Mouse (Mus musculus): Measurements from ENCODE around the gene Acsbg1. TPM values are rescaled to one million over a fixed set of nuclear protein-coding genes. Genes with fewer than 3 reads are reported as not detected.
A peak's percentile ranks its signal among the peaks of the same experiment; 100 is the strongest.
"Not testable (repeated sequence)": the region's sequence is repeated elsewhere in the genome, so short reads cannot be mapped to it uniquely, and the experiment has no call there.

Gene Acsbg1
- polyA plus RNA-seq, 1 experiment from 2014 or later: 14.9 TPM

DNA sequence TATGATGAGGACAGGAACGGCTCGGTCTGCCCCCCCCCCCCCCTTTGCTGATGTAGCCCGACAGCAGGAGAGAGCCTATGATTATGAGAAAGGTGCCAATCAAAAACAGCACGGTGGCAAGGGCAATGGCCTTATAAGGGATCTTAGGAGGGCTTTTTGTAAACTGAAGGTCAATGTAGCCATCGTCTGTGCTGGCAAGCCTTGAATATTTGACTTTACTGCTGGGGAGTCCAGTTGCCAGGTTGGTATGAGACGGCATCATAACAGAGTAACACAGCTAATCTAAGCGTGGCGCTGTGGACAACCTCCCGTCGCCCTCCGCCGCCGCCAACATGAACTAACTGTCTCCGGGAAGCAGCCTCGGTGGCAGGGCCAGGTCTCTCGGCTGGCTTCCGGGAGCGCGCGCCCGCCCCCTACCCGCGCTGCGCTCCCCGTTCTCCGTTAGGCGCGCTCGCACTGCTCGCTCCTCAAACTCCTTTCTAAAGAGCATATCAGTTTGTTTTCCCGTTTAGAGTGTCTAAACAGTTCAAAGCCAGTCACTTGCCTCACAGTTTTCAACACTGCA lies 29.7 kb upstream of the Acsbg1 start:
- not testable (repeated sequence) for H3K36me3 ChIP-seq (replicated peaks); H3K9me3 ChIP-seq; H3K9ac ChIP-seq; H3K4me1 ChIP-seq; H3K27ac ChIP-seq
- Histone ChIP-seq H3K4me2 (peak overlapping the region; percentile 50), H3K27me3 (peaks cover 28% of the 10 kb centered on the region), H3K4me3 (replicated peaks) (peak overlapping the region; percentile 25)
- 4% methylated on average over 31 of the region's 31 CpGs for WGBS
- peak; percentile 11; the same call in 1 of the 2 replicates for ATAC-seq (ENCODE audit: low FRiP score)

DNA sequence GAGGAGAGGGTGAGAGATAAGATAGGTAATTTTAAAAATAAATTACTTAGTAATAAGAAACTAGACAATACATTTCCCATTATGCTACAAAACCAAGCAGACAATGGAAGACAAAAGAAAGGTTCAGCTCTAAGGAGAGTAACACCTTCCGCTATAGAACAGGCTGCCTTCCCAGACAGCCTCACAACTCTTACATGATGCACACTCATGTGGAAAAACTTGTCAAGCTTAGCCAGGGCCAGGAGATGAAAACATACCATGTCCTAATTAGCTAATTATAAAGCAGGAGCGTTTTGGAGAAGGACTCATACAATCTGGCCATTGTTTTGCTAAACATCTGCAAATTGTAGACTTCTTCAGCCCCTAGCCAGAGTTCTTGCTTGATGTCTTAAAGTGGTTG lies 29.0 kb upstream of the Acsbg1 start:
- not testable (repeated sequence) for H3K9ac ChIP-seq; H3K9me3 ChIP-seq; H3K4me2 ChIP-seq; H3K4me3 ChIP-seq (replicated peaks); H3K4me1 ChIP-seq; H3K27ac ChIP-seq; H3K36me3 ChIP-seq (replicated peaks); ATAC-seq (ENCODE audit: low FRiP score)
- 26% methylated on average over 2 of the region's 2 CpGs for WGBS
- peaks cover 23% of the 10 kb centered on the region for H3K27me3 ChIP-seq

DNA sequence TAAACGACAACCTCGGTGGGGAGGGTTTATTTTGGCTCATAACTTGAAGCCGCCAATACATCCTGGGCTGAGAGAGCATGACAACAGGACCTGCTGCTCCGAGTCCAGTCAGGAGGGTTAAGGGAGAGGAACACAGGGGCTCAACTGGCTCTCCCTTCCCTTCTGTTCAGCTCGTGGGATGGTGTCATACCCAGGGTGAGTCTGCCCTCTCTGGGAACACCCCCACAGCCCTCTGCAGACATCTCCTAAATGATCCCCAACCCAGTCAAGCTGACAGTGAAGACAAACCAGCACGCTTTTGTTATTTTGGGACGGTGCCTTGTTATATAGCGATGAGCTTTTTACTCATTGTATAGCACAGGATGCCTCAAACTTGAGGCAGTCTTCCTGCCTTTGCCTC lies 27.8 kb upstream of the Acsbg1 start:
- H3K27ac ChIP-seq: no peak overlapping the region
- no peak overlapping the region for H3K4me2 ChIP-seq
- no peaks in the 10 kb centered on the region for H3K9me3 ChIP-seq
- no peaks in the 10 kb centered on the region for H3K36me3 ChIP-seq (replicated peaks)
- WGBS: 84% methylated on average over 8 of the region's 8 CpGs
- H3K27me3 ChIP-seq: peaks cover 15% of the 10 kb centered on the region
- no peak overlapping the region for H3K4me3 ChIP-seq (replicated peaks)
- no peak for ATAC-seq (ENCODE audit: low FRiP score)
- H3K4me1 ChIP-seq: peaks cover 5% of the 10 kb centered on the region
- no peak overlapping the region for H3K9ac ChIP-seq

DNA sequence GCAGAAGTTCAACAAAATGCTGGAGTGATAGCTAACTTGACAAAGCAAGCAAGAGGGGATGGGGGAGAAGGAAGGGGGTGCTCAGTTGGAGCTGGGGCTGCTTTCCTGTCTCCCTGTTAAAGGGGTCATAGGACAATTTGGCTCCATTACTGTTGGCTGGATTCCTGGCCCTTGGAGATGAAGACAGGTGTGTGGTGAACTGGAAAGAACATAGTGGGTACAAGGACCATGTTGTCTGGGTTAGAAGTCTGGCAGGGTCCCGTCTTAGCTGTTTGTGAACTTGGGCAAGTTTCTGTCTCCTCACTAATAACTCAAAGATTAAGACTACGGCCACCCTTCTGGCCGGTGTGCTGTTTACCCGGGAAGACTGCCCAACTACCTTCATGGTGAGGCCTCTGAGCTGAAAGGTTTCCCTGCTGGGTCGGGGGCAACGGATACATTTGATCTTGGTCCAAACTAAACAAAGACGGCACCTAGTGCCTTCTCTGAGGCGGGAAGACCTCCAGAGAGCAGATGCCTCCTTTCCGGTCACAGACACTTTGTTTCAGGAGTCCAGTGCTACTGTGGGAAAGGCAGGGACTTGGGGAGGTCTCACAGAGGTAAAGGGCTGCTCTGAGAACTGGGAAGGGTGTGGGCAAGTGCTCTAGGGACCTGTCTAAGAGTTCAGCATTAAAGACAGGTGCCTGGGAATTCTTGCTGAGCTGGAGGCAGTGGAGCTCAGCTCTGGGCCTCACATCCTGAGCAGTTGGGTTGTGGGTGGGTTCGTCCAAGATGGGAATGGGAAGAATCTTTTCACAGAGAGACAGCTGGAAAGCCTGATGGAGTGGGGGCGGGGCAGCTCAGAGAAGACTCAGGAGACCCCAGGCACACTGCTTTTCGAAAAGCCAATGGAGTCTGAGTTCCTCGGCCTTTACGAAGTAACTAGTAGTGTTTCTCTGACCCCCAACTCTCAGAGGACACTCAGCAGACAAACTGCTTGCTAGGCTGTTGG lies 25.9 kb upstream of the Acsbg1 start:
- Histone ChIP-seq H3K36me3 (replicated peaks) (no peaks in the 10 kb centered on the region), H3K4me1 (peaks cover 5% of the 10 kb centered on the region), H3K9ac (no peak overlapping the region), H3K27ac (no peak overlapping the region), H3K9me3 (no peaks in the 10 kb centered on the region), H3K4me3 (replicated peaks) (no peak overlapping the region), H3K4me2 (no peak overlapping the region), H3K27me3 (peaks cover 9% of the 10 kb centered on the region; the same call in 1 of the 2 replicates)
- ATAC-seq (ENCODE audit: low FRiP score): no peak
- 77% methylated on average over 14 of the region's 14 CpGs for WGBS

DNA sequence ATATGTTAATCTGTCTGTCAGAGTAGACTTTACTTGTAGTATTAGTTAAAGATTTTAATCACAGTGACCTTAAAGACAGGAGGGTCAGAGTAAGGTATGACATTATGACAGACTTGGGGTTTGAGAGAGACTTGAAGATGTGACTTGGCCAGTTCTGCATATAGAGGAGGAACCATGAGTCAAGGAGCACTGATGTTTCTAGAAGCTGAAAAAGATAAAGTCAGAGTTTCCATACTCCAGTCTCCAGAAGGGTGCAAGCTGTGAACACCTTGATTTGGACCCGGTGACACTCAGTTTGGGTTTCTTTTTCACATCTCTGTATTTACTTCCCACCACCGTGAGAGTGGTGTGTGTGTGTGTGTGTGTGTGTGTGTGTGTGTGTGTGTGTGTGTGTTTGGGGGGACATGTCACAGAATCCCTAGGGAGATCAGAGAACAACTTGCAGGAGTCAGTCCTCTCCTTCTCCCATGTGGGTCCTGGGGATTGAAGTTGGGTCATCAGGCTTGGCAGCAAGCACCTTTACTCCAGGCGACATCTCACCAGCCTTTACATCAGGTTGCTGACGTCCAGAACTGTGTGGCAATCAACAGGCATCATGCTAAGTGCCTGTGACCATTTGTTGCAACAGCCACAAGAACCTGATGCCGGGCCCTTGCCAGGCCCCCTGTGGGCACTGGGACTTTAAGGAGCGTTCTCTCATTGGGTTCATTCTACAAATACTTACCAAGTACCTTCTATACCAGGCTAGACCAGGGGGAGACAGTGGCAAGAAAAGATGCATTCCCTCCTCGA lies 22.3 kb upstream of the Acsbg1 start:
- 76% methylated on average over 7 of the region's 7 CpGs for WGBS
- no peak for ATAC-seq (ENCODE audit: low FRiP score)
- H3K4me3 ChIP-seq (replicated peaks): no peak overlapping the region

DNA sequence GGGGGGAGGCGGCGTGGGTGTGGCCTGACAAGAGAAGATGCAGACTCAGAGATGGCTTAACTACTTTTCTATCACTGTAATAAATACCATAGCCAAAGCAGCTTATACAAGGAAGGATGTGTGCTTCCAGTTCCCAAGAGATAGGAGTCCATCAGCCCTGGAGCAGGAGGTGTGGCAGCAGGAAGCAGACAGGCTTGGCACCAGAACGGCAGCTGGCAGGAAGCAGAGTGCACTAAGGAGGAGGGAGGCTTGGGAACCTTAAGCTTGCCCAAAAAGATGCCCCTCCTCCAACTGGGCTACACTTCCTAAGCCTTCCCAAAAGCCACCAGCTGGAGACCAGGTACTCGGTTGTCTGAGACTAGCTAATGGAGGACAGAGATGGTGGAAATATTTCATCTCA lies 21.2 kb upstream of the Acsbg1 start:
- H3K36me3 ChIP-seq (replicated peaks): no peaks in the 10 kb centered on the region
- no peaks in the 10 kb centered on the region for H3K9me3 ChIP-seq
- 89% methylated on average over 4 of the region's 4 CpGs for WGBS
- 0 out of 2 replicates have a peak, but pooled peaks cover 5% of the 10 kb centered on the region for H3K27me3 ChIP-seq
- no peak overlapping the region for H3K27ac ChIP-seq
- no peak overlapping the region for H3K9ac ChIP-seq
- H3K4me1 ChIP-seq: no peaks in the 10 kb centered on the region
- ATAC-seq (ENCODE audit: low FRiP score): no peak
- H3K4me2 ChIP-seq: no peak overlapping the region
- no peak overlapping the region for H3K4me3 ChIP-seq (replicated peaks)

More for the DNA sequence above, 22.3 kb upstream of the Acsbg1 start:
- Histone ChIP-seq H3K4me1 (no peaks in the 10 kb centered on the region; the same call in 1 of the 2 replicates), H3K36me3 (replicated peaks) (no peaks in the 10 kb centered on the region), H3K9ac (no peak overlapping the region), H3K27ac (no peak overlapping the region), H3K27me3 (0 out of 2 replicates have a peak, but pooled peaks cover 5% of the 10 kb centered on the region), H3K4me2 (no peak overlapping the region), H3K9me3 (no peaks in the 10 kb centered on the region)

DNA sequence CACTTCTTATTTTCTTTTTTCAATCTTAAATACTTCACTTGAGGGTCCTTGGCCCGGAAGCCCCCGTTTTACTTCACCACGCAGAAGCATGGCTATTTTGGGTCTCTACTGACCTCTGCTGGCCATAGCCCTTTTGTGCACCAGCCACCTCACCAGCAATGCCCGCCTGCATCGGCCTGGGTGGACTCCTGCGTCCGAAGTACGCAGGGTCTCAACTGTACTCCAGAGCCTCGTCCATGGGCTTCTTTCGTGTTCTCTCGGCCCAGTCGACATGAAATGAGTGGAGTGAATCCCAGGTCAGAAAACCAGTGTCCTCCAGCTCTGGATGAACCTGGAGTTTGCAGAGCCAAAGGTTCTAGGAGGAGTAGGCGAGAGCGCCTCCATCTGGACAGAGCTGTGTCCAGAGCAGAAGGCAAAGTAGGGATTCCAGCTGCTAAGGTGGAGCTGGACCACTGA lies 14.9 kb upstream of the Acsbg1 start:
- Histone ChIP-seq H3K27me3 (peaks cover 7% of the 10 kb centered on the region; the same call in 1 of the 2 replicates), H3K4me1 (no peaks in the 10 kb centered on the region), H3K4me3 (replicated peaks) (peak overlapping the region; percentile 21), H3K9me3 (no peaks in the 10 kb centered on the region), H3K4me2 (peak overlapping the region; percentile 52), H3K36me3 (replicated peaks) (no peaks in the 10 kb centered on the region), H3K9ac (peak overlapping the region; percentile 47; the same call in 1 of the 2 replicates), H3K27ac (no peak overlapping the region)
- ATAC-seq (ENCODE audit: low FRiP score): peak; percentile 81
- WGBS: under 1% methylated on average over 14 of the region's 14 CpGs

DNA sequence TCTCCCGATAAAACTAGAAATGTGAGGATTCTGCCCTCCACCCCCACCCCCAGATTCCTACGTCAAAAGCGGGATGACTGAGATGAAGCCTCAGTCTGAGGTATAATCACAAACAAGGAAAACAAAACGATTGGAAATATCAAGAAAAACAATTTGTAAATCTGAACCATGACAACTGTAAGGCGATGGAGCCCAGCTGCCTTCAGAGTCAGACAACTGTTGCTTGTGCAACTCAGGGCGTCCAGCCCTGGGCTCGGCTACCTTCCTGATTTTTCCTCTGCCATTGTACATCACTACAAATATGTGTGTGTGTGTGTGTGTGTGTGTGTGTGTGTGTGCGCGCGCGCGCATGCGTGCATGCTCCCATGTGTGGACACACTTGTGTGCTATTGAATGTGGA lies 12.2 kb upstream of the Acsbg1 start:
- Histone ChIP-seq H3K4me1 (no peaks in the 10 kb centered on the region), H3K36me3 (replicated peaks) (no peaks in the 10 kb centered on the region), H3K9ac (no peak overlapping the region), H3K4me2 (no peak overlapping the region), H3K4me3 (replicated peaks) (no peak overlapping the region), H3K9me3 (no peaks in the 10 kb centered on the region), H3K27ac (no peak overlapping the region), H3K27me3 (peaks cover 7% of the 10 kb centered on the region; the same call in 1 of the 2 replicates)
- WGBS: 90% methylated on average over 13 of the region's 13 CpGs
- ATAC-seq (ENCODE audit: low FRiP score): no peak

DNA sequence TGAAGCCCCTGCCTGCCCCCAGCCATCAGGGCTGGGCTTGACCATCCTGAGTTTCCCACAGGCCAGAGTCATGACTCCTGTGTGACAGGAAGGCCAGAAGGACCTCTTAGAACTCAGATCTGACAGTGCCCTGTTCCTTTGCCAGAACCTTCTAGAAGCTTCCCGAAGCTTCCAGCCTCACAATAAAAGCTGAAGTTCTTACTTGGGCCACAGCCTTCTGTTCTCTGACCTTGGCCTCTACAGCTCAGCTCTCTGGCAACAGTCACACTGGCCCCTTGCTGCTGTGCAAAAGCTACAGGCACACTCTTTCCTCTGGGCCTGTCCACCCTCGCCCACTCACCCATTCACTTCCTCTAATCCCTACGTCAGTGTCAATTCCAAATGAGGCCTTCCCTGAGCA lies 10.3 kb upstream of the Acsbg1 start:
- Histone ChIP-seq H3K4me3 (replicated peaks) (no peak overlapping the region), H3K27me3 (0 out of 2 replicates have a peak, but pooled peaks cover under 1% of the 10 kb centered on the region), H3K9ac (no peak overlapping the region), H3K4me2 (no peak overlapping the region), H3K36me3 (replicated peaks) (no peaks in the 10 kb centered on the region), H3K9me3 (no peaks in the 10 kb centered on the region), H3K4me1 (no peaks in the 10 kb centered on the region), H3K27ac (no peak overlapping the region)
- ATAC-seq (ENCODE audit: low FRiP score): no peak
- WGBS: 81% methylated on average over 3 of the region's 3 CpGs

DNA sequence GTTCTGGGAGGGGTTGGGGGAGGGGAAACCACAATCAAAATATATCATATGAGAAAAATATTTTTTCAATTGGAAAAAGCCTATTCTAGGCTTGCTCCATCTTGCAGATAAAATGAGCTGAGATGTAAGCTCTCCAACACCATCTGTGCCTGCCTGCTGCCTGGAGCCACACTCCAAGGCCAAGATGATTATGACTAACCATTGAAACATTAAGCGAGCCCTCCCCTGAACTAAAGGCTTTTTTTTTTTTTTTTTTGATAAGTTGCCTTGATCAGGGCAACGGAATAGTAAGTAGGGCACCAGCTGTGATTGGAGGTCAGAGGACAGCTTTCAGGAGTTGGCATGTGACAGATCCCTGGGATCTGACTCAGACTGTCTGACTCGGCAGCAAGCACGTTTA lies 6.8 kb upstream of the Acsbg1 start:
- Histone ChIP-seq H3K27me3 (no peaks in the 10 kb centered on the region), H3K36me3 (replicated peaks) (no peaks in the 10 kb centered on the region), H3K9ac (no peak overlapping the region), H3K27ac (no peak overlapping the region), H3K9me3 (0 out of 2 replicates have a peak, but pooled peaks cover 4% of the 10 kb centered on the region), H3K4me2 (no peak overlapping the region), H3K4me1 (no peaks in the 10 kb centered on the region), H3K4me3 (replicated peaks) (no peak overlapping the region)
- no peak for ATAC-seq (ENCODE audit: low FRiP score)
- 70% methylated on average over 4 of the region's 4 CpGs for WGBS

DNA sequence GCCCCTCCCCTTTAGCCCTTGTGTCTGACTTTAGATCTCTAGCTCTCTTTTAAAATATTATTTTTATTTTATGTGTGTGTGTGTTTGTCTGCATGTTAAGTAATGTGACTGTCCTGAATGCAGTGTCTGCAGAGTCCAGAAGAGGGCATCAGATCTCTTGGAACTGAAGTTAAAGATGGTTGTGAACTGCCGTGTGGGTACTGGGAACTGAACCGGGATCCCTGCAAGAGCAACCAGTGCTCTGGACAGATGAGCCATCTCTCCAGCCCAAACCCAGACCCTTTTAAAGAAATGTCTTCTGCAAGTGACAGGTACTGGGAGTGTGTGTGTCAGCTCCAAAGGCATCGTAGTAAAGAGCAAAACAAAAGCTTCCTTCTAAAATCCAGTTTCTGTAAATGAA lies 4.4 kb upstream of the Acsbg1 start:
- Histone ChIP-seq H3K27me3 (no peaks in the 10 kb centered on the region), H3K9me3 (0 out of 2 replicates have a peak, but pooled peaks cover 4% of the 10 kb centered on the region), H3K9ac (no peak overlapping the region), H3K4me3 (replicated peaks) (no peak overlapping the region), H3K36me3 (replicated peaks) (no peaks in the 10 kb centered on the region), H3K27ac (no peak overlapping the region), H3K4me2 (no peak overlapping the region), H3K4me1 (peaks cover 15% of the 10 kb centered on the region)
- ATAC-seq (ENCODE audit: low FRiP score): no peak
- WGBS: 91% methylated on average over 3 of the region's 3 CpGs

DNA sequence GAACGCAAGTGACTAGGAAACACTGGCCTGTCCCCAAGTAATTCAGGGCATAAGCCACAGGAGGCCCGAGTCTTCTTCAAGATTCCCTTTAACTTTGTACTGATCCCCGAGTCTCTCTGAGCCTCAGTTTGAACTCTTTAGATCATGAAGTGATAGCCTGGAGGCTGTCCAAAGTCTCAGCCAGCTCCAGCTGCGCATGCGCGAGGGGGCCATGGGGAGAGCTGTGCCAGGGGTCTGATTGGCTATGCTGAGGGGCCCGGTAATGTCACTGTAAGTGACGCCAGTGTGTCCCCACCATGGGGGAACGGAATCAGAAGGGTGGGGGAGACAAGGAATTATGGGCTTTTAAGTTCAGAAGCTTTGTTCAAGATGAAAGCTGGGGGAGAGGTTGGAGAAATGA lies 2.7 kb upstream of the Acsbg1 start:
- H3K27me3 ChIP-seq: no peaks in the 10 kb centered on the region
- peaks cover 19% of the 10 kb centered on the region for H3K4me1 ChIP-seq
- no peaks in the 10 kb centered on the region for H3K36me3 ChIP-seq (replicated peaks)
- no peak overlapping the region for H3K4me3 ChIP-seq (replicated peaks)
- 0 out of 2 replicates have a peak, but pooled peaks cover 4% of the 10 kb centered on the region for H3K9me3 ChIP-seq
- no peak overlapping the region for H3K27ac ChIP-seq
- no peak overlapping the region for H3K4me2 ChIP-seq
- no peak overlapping the region for H3K9ac ChIP-seq
- no peak for ATAC-seq (ENCODE audit: low FRiP score)
- 79% methylated on average over 9 of the region's 9 CpGs for WGBS

Data from forebrain, embryonic 12.5 days (tissue).